Comparison of ENCODE assay signal across 8 mouse cellular contexts in genomic region chr7:76353469-76353868, GRCm38 (mm10).
DNase-seq lines count a peak whose midpoint lies in the region; ATAC-seq lines count a peak whose summit lies in the region.

No protein-coding gene starts in this region.

- peak; percentile 30 for DNase-seq in gastrocnemius, adult 18-20 months (ENCODE audit: low spot score)
- DNase-seq in gastrocnemius, postnatal 36 days: no peak
- peak; percentile 16 for DNase-seq in retina, postnatal 1 day
- DNase-seq in retina, embryonic 14.5 days (ENCODE audit: low spot score): no peak
- DNase-seq in left cerebral cortex, postnatal 36 days (ENCODE audit: low spot score in 2 of 2): no peak
- no peak for DNase-seq in spleen, postnatal 36 days (ENCODE audit: low spot score in 2 of 2)

- intact Hi-C loops in gastrocnemius, postnatal 36 days (cut with DNase I): loop anchor here (5.0 kb wide), 1 partner anchor 71 kb away; no protein-coding TSS in a partner anchor
- intact Hi-C loops in left cerebral cortex, postnatal 36 days (cut with DNase I): no loop called here

- ATAC-seq in inflammation-experienced regulatory T-cells, adult 6 months: peak; percentile 32
- no peak for ATAC-seq in megakaryocyte, adult 5-6 weeks (ENCODE audit: poor library complexity, severe bottlenecking)

Comparison
In these comparisons a context has a peak if more than half of its experiments do, and no peak if none do; other contexts are left out.
1. DNase-seq: peak in gastrocnemius, adult 18-20 months (single experiment) and retina, postnatal 1 day (single experiment); none in gastrocnemius, postnatal 36 days (0 of 2), retina, embryonic 14.5 days (single experiment), left cerebral cortex, postnatal 36 days (0 of 2) and spleen, postnatal 36 days (0 of 2).